Mouse (Mus musculus) myocyte (in vitro differentiated cells): ENCODE results near the gene Ckb.

Source experiments
- E2F4 ChIP-seq: IDR thresholded peaks from one replicate; pipeline ENCODE4 v1.6.1; 2011; ENCODE audit warnings: mild to moderate bottlenecking, control low read depth, moderate library complexity; ENCODE audit not compliant: insufficient read depth
- MAX ChIP-seq: IDR thresholded peaks from one replicate; pipeline ENCODE4 v1.6.1; 2011; ENCODE audit warnings: low read depth, mild to moderate bottlenecking, control low read depth
- MYOG ChIP-seq, 3 experiments: IDR thresholded peaks; one replicate each; pipeline ENCODE4 v1.6.1; 2011; ENCODE audit warnings: control low read depth in 2 of 3, low read depth in 2 of 3, mild to moderate bottlenecking in 2 of 3; ENCODE audit not compliant: insufficient read length in 2 of 3, control insufficient read depth in 1 of 3, insufficient read depth in 1 of 3
- POLR2A ChIP-seq: IDR thresholded peaks from one replicate; pipeline ENCODE4 v1.6.1; 2011; ENCODE audit warnings: low read depth, mild to moderate bottlenecking, control low read depth, moderate library complexity; ENCODE audit not compliant: insufficient read length
- POLR2AphosphoS2 ChIP-seq: IDR thresholded peaks from one replicate; pipeline ENCODE4 v1.6.1; 2011; ENCODE audit warnings: low read depth, control low read depth; ENCODE audit not compliant: insufficient read length
- REST ChIP-seq: IDR thresholded peaks from one replicate; pipeline ENCODE4 v1.6.1; 2011; ENCODE audit warnings: mild to moderate bottlenecking, control low read depth, moderate library complexity; ENCODE audit not compliant: insufficient read depth, insufficient read length
- SRF ChIP-seq: IDR thresholded peaks from one replicate; pipeline ENCODE4 v1.6.1; 2011; ENCODE audit warnings: low read depth; ENCODE audit not compliant: control insufficient read depth, insufficient read length
- TCF12 ChIP-seq: IDR thresholded peaks from one replicate; pipeline ENCODE4 v1.6.1; 2011; ENCODE audit warnings: mild to moderate bottlenecking, control low read depth; ENCODE audit not compliant: poor library complexity, insufficient read depth, severe bottlenecking
- TCF3 ChIP-seq: IDR thresholded peaks from one replicate; pipeline ENCODE4 v1.6.1; 2011; ENCODE audit warnings: low read depth, control low read depth; ENCODE audit not compliant: insufficient read length
- USF1 ChIP-seq: IDR thresholded peaks from one replicate; pipeline ENCODE4 v1.6.1; 2011; ENCODE audit warnings: low read depth, mild to moderate bottlenecking, control low read depth, moderate library complexity

GRCm38 (mm10) chr12:111716505-111716904, 44.4 kb upstream of the Ckb start:
- TF ChIP-seq POLR2A (no peak), USF1 (no peak), E2F4 (no peak), MYOG (IDR thresholded peaks at IDR 0.05; ENCODE audit: control insufficient read depth in 1 of 3, insufficient read depth in 1 of 3, insufficient read length in 2 of 3, low read depth in 2 of 3) (no peak), MAX (no peak), POLR2AphosphoS2 (no peak), REST (no peak), TCF3 (no peak), SRF (no peak), TCF12 (no peak)
